Mouse (Mus musculus) urinary bladder, postnatal 14 days (tissue): ENCODE data around the gene Usp17lc.
"Not testable (repeated sequence)": the region's sequence is repeated elsewhere in the genome, so short reads cannot be mapped to it uniquely, and the experiment has no call there.

ENCODE experiments used
- DNase-seq: peaks from one replicate; pipeline ENCODE4 v3.0.0; 2021; ENCODE audit warnings: low spot score

Gene Usp17lc

DNA sequence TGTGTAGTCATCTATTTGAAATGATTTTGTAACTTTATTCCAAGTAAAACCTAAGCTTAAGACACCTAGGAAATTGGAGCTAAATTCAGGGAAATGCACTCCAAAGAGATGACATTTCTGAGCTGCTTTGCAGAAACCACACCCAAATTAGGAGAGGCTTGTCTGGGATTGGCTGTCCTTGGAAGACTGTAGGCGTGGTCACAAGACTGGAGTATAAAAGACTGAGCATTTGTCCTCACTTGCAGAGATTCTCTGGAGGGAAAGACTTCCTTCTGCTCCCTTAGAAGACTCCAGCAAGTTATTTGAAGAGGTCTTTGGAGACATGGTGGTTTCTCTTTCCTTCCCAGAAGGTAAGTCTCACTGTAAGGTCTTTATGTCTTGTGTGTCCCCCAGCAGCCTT lies at the start of gene Usp17lc:
Gene Usp17lc, plus strand, starts transcription at position 301 of the 400 bp plus-strand sequence.
- DNase-seq = not testable (repeated sequence)

DNA sequence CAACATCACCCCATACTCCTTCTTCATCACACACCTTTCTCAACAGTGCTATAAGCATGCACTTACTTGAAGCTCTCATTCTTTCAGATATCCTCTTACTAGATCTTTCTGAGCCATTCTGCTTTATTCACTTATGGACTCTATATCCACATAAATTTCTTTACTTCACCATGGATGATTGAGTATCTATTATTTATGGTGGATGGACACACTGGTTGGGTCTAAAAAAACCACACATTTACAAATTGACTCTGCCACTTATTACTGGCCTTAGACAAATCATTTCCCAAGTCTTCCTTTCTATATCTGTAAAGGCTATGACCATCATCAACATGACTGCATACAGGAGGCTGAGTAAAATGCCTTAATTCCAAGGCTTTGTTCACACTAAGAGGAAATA lies 28.8 kb upstream of the Usp17lc start, which contains the start of gene Olfr603:
Gene Olfr603, minus strand, starts transcription at position 101 of the 400 bp plus-strand sequence.
- no peak for DNase-seq

DNA sequence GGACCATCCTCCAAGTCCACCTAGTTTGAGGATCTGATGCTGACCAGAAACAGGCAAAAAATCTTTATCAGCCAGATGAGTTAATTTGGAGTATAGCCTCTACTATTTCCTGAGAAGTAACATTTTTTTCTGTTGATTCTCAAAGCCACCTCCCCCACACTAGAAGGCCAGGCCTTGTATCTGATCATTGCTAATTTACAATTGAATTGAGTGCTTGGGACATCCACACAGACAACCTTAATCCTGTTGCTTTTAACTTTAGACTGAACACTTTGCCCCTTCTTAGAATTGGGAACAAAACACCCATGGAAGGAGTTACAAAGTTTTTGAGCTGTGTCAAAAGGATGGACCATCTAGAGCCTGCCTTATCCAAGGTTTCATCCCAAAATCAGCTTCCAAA lies 17.1 kb upstream of the Usp17lc start:
- DNase-seq = no peak

DNA sequence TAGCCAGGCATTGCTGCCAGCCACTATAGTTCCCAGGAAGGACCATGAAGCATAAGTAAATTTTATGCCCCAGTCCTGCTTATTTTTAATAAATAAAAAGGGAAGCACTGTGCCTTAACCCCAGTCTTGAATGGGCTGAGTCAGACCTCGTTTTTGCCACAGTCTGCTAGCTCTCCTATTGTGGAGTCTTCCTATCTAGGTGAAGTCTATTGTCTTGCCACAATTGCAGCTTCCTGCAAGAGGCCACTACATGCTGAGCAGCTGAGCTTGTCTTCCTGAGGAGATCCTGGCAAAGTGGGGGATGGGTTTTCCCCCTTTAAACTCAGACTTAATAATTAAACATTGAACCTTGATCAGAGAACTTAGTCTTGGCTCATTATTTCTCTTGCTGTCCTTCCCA lies 15.9 kb upstream of the Usp17lc start:
- DNase-seq = no peak

DNA sequence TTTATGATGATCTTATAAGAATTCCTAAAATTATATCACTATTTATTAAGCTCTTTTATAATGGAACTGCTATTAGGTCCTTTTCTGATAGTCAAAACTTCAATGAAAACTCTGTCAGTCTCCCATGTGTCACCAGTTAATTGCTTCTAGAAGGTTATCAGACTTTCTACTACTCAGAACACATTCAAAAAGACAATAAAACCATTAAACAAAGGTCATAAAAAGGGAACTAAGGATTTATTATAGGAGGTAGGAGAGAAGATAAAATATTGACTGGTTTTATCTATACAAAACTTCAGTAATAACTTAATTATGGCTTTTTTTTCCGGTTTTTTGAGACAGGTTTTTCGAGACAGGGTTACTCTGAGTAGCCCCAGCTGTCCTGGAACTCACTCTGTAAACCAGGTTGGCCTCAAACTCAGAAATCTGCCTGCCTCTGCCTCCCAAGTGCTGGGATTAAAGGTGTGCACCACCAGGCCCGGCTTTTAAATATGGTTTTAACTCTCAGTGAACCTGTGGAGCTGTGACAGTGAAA lies 8.3 kb upstream of the Usp17lc start:
- not testable (repeated sequence) for DNase-seq

DNA sequence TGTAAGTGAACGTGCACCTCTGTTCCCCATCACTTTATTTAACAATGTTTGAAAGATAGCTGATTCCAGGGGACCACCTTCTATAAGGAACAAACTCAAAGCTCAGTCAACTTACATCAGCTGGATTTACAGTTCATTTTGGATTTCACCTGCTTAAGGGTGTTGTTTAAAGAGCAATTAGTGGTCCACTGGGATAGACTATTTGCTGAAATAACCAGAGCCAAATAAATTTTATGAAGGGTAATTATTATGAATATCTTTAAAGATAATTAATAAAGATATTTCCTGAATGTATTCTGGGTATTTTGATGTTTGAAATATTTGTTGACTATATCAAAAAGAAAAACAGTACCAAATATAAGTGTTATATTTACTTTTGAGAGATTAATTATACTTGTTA lies 30.5 kb downstream of the Usp17lc start, which contains the start of gene Olfr605:
Gene Olfr605, minus strand, starts transcription at position 101 of the 400 bp plus-strand sequence.
- no peak for DNase-seq

DNA sequence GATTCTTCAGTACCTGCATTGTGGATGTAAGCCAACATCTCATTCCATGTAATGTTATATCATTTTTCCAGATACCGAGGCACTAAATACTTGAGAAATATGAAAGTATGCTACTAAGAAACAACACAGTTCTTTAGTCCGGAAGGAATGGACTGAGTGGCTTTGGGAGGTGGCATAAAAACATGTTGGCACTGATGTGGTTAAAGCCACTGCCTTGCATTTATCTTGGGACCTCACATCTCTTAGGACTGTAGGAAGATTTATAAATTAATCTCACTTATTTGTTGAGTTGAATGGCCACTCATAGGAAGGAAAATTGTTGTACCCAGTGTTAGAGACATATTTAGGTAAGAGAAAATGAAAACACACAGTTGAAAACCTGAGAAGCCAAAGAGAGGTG lies 33.9 kb downstream of the Usp17lc start, which contains the start of gene Olfr606:
Gene Olfr606, plus strand, starts transcription at position 301 of the 400 bp plus-strand sequence.
- DNase-seq = no peak

DNA sequence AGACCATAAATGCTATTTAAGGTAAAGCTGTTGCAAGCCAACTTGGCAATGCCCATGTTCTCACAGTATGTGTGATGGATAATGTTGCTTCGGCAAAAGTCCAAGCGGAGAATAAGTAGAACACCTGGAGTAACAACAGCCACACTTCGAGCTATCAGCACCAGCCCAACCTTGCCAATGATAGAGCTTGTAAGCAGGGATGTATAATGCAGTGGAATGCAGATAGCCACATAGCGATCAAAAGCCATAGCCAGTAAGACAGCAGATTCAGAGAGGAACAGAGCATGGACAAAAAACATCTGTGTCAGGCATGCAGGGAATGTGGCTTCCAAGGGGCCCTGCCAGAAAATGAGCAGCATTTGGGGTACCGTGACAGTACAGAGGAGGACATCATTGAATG lies 45.7 kb downstream of the Usp17lc start:
- DNase-seq = no peak
